Mouse (Mus musculus) ES-E14 (cell line): ENCODE results near the gene Trappc3l.

Experiments used
- HCFC1 ChIP-seq: IDR thresholded peaks from 2 replicates; pipeline ENCODE4 v1.6.1; 2012; ENCODE audit warnings: low read length, inconsistent platforms, borderline replicate concordance; ENCODE audit not compliant: insufficient read depth
- MAFK ChIP-seq: IDR thresholded peaks from 2 replicates; pipeline ENCODE4 v1.6.1; 2014; ENCODE audit warnings: mild to moderate bottlenecking, low read depth, low read length, inconsistent platforms; ENCODE audit not compliant: insufficient read depth
- ZC3H11A ChIP-seq: IDR thresholded peaks from 2 replicates; pipeline ENCODE4 v1.6.1; 2012; ENCODE audit warnings: low read depth, mild to moderate bottlenecking, inconsistent platforms, low read length, borderline replicate concordance
- ZNF384 ChIP-seq: IDR thresholded peaks from 2 replicates; pipeline ENCODE4 v1.6.1; 2012; ENCODE audit warnings: low read depth, low read length, inconsistent platforms

DNA sequence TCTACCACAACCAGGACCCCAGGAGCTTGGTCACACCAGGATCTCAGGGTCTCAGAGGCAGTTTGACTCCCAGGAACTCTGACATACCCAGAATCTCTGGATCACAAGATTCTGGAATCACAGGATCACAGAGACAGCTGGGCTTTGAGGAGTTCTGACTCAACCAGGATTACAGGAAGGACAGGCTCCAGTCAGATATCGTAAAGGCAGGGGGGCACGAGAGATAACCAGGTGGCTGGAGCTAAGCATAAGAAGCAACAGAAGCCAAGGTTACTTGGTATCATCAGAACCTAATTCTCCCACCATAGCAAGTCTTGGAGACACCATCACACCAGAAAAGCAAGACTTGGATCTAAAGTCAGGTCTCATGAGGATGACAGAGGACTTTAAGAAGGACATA is 104.3 kb downstream of the Trappc3l start:
- no peak for TF ChIP-seq ZNF384
- no peak for TF ChIP-seq ZC3H11A
- TF ChIP-seq MAFK: no peak
- no peak for TF ChIP-seq HCFC1
